Mouse (Mus musculus): ENCODE results near the gene Scoc.
A peak's percentile ranks its signal among the peaks of the same experiment; 100 is the strongest.
"Not testable (repeated sequence)": the region's sequence is repeated elsewhere in the genome, so short reads cannot be mapped to it uniquely, and the experiment has no call there.

Gene Scoc

DNA sequence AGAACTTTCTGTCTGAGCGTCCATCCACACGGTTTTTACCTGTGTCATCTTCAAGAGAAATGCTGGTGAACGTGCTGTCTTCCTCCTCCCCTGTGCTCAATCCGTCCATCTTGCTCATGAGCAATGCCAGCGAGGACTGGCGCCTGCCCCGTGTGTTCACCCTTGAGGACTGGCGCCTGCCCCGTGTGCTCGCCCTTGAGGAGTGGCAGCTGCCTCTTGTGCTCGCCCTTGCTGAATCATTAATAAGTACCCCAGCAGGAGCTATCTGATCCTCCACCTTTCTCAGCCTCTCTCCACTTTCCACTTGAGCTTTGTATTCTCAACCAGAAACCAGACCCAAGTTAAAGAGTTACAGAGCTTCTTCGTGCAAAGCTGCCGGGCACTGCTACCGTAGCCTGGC is at the start of gene Scoc:
Gene Scoc, minus strand, starts transcription at position 170 of the 400 bp plus-strand sequence.
- no peak for DNase-seq (ENCODE audit: low spot score)

DNA sequence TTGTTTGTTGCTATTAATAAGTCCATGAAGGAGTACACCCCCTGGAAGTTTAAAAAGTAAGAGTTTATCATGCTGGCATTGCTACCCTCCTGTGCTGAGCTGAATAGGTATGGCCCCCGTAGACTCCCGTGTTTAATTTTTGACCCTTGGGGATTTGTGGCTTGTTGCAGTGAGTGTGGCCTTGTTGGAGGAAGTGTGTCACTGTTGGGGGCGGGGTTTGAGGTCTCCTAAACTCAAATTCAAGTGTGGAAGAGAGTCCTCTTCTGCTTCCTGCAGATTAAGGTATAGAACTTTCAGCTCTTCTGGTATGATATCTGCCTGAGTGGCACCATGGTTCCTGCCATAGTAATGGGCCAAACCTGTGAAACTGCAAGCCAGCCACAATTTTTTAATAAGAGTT is 1.4 kb upstream of the Scoc start:
- no peak for DNase-seq (ENCODE audit: low spot score)

DNA sequence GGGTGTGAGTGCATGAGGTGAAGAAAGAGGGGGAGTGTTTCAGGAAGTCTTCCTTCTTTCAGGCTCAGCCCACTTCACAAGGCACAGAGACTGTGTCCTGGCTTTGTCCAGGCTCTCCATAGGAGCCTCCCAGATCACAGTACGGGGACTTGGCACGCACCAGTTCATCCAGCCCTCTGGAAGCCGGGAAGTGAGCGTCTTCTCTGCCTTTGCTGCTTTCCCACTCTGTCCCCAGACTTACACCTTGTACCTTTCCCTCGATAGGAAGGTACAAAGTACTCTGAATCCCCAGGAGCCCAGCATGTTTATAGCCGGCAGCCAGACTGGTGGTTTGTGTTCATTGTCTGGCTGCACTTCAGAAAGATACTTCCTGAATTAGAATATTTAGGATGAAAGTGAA is 1.1 kb downstream of the Scoc start:
- no peak for DNase-seq (ENCODE audit: low spot score)

DNA sequence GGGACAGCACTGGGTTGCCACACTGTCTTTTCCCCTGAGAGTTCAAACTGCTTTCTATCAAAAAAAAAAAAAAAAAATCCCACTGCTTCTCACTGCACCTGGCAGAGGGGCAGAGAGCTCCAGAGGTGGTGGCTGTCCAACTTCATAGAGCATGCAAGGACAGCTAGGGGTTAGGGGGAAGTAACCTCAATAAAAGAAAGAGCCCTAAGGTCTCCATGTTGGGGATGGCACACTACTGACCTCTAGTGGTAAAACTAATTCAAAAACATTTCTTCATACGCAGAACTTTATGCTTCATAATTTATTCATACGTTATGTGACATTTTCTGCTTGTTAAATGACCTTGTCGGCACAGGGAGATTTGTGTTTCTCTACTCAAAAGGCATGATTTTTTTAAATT is 7.1 kb downstream of the Scoc start:
- DNase-seq (ENCODE audit: low spot score) = peak; percentile 58

DNA sequence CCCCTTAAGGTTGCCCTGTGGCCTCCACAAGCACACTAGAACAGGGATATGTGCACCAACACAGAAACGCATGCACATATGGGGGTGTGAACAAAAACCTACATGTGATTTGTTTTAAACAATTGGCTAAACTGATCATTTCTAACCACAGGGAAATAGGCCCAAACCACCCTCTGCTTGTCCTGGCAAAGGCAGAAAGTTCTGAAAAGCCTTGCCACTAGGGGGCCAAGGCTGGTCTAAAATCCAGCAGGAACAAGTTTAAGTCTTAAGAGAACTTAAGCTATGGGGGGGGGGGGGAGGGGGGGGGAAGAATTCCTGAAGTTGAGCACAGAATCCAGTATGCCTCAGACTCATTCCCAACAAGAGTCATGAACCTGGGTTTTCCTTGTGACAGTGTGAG is 8.2 kb downstream of the Scoc start:
- DNase-seq (ENCODE audit: low spot score) = peak; percentile 28

DNA sequence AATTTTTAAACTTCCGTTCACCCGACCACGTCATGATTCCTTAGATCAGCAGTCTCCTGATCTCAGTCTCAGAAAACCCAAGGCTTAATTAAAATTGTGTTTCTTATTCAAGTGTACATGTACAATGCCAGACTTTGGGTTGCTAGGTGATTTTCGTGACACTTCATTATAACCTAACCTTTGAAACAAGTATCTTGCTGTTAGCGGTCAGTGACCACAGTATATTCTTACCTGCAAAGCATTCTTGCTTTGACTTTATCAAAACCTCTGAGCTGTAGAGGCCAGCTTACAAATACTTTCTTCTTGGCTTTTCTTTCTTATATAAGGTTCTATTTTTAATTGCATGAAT is 15.2 kb downstream of the Scoc start:
- DNase-seq (ENCODE audit: low spot score) = peak; percentile 35

DNA sequence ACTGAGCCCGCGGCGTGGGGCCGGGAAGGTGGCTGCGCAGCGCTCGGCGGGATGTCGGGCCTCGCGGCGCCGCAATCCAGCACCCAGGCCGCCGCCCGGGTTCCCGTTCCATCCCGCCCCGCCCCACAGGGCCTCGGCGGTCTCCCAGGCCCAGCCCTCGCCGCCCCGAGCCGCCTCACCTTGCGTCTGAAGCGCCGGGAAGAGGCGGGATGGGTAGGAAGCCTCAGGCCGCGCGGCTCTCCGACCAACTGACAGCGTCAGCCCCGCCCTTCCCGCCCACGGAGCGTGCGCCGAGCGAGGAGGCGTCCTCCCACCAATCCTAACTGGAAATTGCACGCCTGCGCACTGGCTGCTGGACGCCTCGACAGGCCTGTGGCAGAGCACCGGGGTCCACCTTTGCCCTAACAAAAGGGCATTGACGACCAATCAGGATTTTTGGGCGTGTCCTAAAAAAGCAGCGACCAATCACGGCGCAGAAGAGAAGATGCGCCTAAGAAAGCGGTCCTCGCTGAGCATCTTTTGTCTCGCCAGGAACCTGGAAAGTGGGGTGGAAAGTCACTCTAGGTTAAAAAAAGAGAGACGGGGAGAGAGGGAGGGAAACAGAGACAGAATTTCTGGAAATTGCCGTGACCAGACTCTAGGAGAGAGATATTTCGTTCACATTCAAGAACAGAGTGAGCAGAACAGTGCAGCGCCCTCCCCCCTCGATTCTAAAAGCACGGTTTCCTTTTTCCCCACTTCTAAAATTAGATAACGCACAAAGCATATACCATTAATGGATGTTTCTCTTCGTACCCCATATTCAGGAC is 15.7 kb downstream of the Scoc start:
- peak; percentile 99 for DNase-seq (ENCODE audit: low spot score)

DNA sequence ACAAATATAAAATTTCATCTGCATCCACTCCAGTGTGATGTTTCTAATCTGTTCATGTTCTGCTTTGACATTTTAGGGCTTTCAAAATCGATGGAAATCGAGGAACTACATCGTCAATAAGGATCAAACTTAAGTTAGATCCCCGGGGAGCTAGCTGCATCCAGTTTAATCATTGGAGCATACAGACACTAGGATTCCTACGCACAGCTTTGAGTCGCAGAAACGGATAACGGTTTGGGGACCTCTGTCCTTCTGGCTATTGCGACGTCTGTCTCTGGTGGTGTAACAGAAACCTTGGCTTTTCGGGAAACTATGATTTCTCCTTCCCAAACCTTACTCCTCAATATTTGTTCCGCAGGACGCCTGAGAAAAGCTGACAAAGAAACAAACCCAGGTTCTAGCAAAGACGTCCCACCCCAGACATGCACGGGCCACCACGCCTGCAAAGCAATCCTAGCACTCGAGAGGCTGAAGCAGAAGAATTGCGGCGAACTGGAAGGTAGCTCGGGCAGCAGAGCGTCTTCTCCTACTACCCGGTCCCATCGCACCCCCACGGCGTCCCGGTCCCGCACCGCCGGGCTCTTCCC is 16.4 kb downstream of the Scoc start:
- DNase-seq (ENCODE audit: low spot score) = no peak

DNA sequence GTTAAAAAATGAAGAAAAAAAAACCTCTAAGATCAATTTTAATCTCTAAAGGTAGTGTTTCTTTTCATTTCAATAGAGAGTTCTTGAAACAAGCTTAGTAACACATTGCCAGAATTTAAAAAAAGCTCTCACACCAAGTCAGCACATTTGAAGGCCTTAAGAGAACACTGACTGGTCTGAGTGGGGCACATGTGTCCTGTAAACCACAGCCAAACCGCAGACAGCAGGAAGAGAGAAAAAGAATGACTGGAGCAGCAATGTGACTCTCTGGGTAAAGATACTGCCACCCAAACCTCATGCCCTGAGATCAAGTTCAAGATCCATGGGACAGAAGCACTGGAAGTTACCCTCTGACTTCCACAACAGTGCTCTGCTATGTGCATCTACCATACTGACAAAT is 21.1 kb downstream of the Scoc start:
- DNase-seq (ENCODE audit: low spot score) = no peak

DNA sequence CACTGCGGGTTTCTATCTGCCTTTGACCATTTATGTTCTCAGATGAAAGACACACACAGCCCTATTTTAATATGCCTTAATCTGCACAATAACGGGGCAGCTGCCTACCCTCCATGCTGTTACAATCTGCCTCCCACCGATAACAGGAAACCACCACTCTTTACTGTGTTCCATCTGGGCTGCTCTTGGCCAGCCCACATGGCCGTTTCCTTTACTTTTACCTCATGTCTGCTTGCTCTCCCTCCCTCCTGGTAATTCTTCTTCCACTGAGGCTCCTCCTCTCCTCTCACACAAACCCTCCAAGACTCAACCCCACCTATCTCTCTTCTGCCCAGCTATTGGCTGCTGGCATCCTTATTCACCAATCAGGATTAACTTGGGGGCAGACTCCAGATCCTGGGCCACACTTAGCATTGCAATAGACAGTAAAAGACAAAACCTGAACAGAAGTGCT is 29.1 kb downstream of the Scoc start:
- DNase-seq (ENCODE audit: low spot score) = no peak

DNA sequence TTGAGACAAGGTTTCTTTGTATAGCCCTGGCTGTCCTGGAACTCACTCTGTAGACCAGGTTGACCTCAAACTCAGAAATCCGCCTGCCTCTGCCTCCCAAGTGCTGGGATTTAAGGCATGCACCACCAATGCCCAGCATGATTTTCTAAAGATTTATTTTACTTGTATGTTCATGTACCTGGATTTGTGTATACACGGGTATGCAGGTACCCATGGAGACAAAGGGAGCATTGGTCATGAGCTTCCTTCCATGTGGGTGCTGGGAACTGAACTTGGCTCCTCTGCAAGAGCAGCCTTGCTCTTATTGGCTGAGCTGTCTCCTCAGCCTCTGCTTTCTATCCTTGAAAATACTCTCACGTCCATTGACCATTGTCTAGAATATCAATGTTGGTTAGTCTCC is 29.6 kb downstream of the Scoc start:
- DNase-seq (ENCODE audit: low spot score) = not testable (repeated sequence)

DNA sequence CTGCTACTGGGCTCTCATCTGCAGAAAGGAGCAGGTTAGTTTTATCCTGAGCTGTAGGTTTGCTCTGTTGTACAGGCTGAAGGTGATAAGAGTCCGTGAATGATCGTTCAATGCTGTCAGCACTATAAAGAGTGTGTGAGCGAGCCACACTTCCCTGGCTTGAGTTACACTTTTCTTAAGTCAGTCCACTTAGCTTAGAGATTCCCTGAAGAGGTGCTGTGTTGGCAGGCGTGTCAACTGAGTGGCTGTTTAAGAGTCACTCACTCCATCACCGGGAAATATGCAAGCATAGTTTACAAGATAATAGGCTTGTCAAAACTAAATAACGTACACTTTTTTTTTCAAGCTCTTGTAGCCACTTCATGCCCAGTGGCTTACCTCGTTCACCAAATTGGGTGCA is 31.2 kb downstream of the Scoc start:
- no peak for DNase-seq (ENCODE audit: low spot score)

DNA sequence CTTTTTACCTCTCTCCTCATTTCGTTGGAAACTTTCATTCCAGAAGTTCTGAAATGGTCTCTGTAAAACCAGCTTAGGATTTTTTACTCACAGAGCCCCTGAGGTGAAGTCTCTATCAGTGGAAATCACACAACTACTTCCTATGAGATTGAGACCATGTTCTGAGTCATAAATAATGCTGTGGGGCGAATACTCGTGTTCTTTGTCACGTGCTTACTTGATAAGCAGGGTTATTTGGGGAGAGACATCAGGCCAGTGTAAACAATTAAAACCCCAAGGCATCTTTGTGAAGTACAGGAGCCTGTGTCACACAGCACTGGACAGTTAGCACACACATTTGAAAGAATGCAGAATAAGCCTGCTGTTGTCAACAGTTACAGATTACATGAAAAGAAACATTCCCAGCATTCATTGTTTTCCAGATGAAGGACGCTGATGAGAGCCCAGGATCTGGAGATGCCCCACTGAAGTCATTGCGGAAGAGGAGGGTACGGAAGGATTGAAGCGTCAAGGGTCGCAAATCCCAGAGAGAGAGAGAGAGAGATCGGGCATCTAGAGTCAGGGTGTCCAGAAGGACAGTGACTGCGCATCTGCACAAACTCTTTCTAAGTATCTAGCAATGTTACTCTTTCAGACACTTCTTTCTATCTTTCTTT is 32.0 kb downstream of the Scoc start:
- DNase-seq (ENCODE audit: low spot score) = no peak

DNA sequence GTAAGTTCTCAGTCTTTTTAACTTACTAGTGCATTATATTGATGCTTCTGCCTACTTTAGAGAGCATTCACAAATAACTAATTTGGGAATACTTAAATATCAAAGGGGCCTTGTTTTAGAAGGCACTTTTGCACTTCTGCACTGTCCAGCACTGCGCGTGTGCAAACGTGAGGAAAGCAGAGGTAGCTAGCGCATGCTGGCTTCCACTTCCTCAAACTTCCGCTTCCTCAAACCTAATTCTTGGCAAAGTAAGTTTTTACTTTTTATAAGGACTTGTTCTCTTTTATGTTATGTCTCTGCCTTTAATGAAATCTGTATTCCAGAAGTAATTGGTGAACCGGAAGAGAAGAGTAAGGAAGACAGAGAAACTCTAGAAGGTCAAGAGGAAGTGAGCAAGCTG is 33.0 kb downstream of the Scoc start:
- no peak for DNase-seq (ENCODE audit: low spot score)

DNA sequence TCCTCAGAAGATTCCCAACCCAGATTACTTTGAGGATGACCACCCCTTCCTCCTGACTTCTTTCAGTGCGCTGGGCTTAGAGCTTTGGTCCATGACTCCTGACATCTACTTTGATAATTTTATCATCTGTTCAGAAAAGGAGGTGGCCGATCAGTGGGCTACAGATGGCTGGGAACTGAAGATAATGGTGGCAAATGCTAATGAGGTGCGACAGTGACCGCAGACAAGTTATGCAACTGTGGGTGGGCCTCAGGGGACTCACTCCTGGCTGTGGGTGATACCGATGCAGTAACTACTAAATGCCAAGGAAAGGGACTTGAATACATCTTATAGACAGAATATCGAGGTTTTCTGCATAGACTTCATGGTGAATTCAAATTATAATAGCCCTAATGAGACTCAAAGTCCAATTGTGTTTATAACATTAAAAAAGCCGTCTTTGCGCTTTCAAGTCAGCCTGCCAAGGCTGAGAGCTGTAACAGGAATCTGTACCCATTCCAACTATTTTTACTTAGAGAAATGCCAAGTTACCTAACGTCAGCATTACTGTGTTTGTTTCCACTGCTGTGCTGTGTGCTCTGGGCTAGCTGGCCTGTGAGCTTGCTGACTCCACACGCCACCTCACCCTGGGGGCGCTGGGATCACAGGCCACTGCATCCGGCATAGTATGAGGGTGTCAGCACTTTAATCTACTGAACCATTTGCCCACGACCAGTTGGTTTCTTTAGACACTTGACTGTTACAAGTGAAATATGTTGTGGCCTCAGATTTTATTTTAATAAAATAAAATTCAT is 35.0 kb downstream of the Scoc start:
- DNase-seq (ENCODE audit: low spot score) = no peak

DNA sequence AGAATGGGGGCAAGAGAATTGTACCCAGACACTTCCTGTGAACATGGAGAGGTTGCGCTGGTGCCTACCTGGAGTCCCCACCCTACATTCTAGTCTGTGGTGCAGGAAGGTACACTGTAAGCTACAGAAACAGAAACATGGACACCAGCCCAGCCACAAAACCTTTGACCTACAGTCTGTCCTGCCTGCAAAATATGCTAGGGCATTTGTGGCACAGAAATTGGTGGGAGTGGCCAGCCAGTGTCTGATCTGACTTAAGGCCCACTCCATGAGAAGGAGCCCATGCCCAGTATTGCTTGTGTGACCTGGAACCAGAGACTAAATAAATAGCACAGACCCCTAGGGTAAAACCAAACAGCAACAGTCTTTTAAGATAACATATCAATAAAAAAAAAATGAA is 36.8 kb downstream of the Scoc start:
- no peak for DNase-seq (ENCODE audit: low spot score)

DNA sequence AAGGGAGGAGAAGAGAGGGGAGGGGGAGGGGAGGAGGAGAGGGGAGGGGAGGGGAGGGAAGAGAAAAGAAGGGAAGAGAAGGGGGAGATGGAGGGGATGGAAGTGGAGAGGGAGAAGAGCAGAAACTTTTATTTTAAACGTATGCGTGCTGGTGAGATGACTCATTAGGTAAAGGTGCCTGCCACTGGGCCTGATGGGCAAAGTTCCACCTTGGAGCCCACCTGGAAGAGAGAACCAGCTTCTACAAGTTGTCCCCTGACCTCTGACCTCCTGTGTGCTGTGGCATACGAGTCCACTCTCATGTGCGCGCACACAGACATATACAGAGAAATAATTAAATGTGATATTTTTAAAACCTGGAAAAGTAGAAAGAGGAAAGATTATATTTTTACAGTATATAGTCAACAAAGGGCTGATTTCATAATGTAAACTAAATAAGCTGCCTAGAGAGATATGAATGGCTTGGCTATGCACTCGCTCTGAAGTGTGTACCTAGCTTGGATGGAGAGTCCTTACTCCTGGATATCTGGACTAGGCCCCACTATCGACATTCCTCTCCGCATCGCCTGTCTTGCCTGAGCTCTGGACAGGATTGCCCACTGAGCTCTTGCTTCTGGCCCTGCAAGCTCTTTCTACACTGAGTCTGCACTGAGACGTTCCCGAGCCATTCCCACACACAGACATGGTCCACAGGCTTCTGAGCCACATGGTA is 39.2 kb downstream of the Scoc start:
- DNase-seq (ENCODE audit: low spot score) = no peak

DNA sequence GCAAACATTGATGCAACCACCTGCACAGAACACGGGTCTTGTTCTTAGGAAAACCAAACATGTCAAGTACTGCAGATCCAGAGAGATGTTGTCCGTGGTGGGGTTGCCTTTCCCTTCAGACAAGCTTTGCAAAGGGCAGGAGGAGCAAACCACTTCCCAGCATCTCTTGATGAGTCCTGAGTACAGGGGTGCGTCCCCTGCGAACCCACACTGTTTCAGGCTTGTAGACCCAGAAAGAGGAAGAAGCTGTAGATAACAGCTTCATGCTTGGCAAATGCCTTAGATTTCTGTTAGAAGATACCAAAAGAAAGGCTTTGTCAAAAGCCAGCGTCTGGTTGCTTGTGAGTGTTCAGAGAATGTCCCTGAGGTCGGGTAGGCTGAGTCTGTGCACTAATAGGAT is 40.2 kb downstream of the Scoc start:
- DNase-seq (ENCODE audit: low spot score) = no peak

DNA sequence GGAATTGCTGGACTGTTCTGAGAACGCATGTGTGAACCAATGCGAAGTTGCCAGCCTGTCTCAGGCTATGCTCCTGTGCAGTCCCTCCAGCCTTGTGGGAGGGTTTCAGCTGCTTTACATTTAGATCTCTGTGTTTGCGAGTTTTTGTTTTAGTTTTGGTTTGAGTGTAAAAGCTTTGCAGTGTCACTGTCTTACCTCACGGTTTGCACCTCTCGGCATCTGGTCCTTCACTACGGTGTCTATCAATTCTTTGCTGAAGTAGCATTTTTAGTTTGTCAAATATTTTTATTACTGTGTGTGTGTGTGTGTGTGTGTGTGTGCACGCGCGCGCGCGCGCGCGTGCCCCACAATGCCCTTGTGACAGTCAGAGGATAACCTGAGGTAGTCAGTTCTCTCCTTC is 41.3 kb downstream of the Scoc start:
- no peak for DNase-seq (ENCODE audit: low spot score)

DNA sequence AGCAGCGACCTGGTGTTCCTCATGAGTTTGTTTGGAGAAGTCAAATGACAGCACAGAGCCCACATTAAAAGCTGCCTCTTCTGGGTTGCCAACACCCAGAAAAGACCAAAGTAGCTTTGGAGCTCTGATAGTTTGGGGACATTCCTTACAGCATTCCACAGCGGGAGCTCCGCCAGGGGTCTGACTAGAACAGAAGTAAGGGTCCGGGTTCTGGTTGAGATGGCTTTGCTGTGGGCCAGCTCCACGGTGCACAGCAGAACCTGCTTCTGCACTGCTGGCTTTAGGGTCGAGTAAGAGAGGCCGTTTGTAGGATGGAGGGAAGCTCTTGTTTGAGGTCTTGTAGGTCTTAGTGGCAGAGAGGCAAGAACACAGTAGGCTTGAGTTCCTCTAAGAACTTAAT is 49.7 kb downstream of the Scoc start:
- DNase-seq (ENCODE audit: low spot score) = no peak

DNA sequence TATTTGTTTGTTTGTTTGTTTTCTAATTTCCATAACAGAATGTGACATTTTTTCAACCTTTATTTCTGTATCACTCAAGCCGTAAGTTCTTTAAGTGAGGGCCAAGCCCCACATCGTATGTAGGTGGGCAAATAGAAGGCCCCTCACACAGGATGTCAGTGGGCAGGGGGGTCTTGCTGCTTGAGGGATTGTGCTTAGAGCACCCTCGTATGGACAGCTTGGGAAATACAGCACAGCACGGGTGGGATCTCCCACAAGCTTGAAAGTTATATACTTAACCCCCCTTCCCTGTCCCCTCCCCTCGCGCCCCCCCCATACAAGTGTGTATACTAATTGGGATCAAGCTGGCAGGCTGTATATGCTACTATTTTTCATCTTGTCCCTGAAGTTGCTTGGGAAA is 51.4 kb downstream of the Scoc start:
- DNase-seq (ENCODE audit: low spot score) = peak; percentile 68

DNA sequence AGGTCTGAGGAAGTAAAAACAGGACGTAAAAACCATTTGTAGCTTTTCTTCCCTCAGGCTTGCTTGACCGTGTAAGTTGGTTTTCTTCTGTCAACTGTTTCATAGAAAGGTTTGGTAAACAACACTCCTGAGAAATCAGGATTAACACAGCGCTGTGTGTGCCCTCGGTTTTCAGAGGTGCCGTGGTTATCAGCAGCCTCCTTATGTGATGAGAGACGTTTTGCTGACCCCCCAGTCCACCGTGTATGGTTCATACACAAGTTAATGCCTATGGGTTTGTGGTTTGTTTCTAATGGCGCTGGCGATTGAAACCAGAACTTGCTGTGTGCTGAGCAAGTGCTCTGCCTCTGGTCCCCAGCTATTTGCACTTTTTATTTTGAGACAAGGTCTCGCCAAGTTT is 52.6 kb downstream of the Scoc start:
- DNase-seq (ENCODE audit: low spot score) = no peak

Measured in MN1 (cell line).